Mouse (Mus musculus) embryonic fibroblast, embryonic 13.5 days (primary cell): ENCODE data around the gene Wfikkn1.

ENCODE experiments used
- CTCF ChIP-seq: IDR thresholded peaks from 2 replicates; pipeline ENCODE4 v1.5.1; 2011; ENCODE audit warnings: mild to moderate bottlenecking, control low read depth, low read length, moderate library complexity, borderline replicate concordance; ENCODE audit not compliant: insufficient read depth
- POLR2A ChIP-seq: IDR thresholded peaks from 2 replicates; pipeline ENCODE4 v1.6.1; 2011; ENCODE audit warnings: low read depth, mild to moderate bottlenecking, control low read depth, low read length, moderate library complexity

DNA sequence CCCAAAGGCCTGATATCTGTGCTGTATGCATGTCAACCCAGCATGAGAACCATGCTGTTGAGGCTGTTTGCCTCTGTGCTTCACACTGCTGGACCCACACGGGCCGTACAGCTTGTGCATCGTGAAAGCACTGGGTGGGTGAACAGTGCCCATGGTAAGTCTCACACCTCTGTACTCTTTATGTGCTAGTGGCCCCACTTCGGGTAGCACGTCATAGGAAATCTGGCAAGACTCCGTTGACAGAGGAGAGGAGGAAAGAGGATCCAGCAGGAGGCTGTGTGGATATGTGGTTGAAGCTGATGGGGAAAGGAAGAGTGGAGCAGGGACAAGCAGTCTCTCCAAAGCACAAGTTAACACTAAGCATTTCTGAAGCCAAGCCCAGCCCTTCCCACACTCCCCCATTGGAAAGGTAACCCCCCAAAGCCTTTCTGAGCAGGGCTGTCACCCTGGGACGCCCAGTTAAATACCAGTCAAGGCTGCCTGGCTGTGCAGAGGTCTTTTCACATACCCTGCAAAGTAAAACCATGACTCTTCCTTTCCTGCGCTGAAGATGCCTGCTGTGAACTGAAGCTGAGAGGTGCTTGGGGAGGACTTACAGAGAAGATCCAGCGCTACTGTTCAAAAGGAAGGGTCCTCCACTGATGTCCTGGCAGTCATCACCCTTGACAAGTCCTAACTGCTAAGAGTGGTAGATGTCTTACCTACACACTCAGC is 37.5 kb upstream of the Wfikkn1 start:
- TF ChIP-seq CTCF (no peak), POLR2A (no peak)
